Mouse (Mus musculus) spleen, adult 2 months (tissue): ENCODE results near the gene Smpdl3b. TPM values are rescaled to one million over a fixed set of nuclear protein-coding genes. Genes with fewer than 3 reads are reported as not detected.
"Not testable (repeated sequence)": the region's sequence is repeated elsewhere in the genome, so short reads cannot be mapped to it uniquely, and the experiment has no call there.

Source experiments
- DNase-seq, 2 experiments: peaks; one replicate each; pipeline versions ENCODE4 v3.0.0 to v3.0.0-alpha.2; 2012 to 2021; ENCODE audit warnings: low spot score in 2 of 2, low read depth in 1 of 2
- H3K27ac ChIP-seq: fragments of 200-500 bp; 2 replicates; pipeline ENCODE4 v1.5.1; 2012; ENCODE audit warnings: low read length, inconsistent platforms; ENCODE audit not compliant: insufficient read depth
- H3K27me3 ChIP-seq: fragments of 200-500 bp; 2 replicates; pipeline ENCODE4 v1.6.1; 2012; ENCODE audit warnings: mild to moderate bottlenecking, moderate library complexity, low read length, inconsistent platforms; ENCODE audit not compliant: control insufficient read depth, insufficient read depth
- H3K36me3 ChIP-seq: fragments of 200-500 bp; 2 replicates; pipeline ENCODE4 v1.6.1; 2012; ENCODE audit warnings: mild to moderate bottlenecking, low read length, inconsistent platforms; ENCODE audit not compliant: control insufficient read depth, insufficient read depth
- H3K4me1 ChIP-seq: fragments of 200-500 bp; 2 replicates; pipeline ENCODE4 v1.6.1; 2011; ENCODE audit warnings: inconsistent platforms; ENCODE audit not compliant: control insufficient read depth, insufficient read depth, insufficient read length
- H3K4me3 ChIP-seq: fragments of 200-500 bp; 2 replicates; pipeline ENCODE4 v1.5.1; 2011; ENCODE audit warnings: mild to moderate bottlenecking, inconsistent platforms; ENCODE audit not compliant: insufficient read depth, insufficient read length; ENCODE audit errors: extremely low read depth
- CTCF ChIP-seq: fragments of 200-500 bp; IDR thresholded peaks from 2 replicates; pipeline ENCODE4 v1.5.1; 2011; ENCODE audit warnings: mild to moderate bottlenecking, inconsistent platforms; ENCODE audit not compliant: insufficient read depth, insufficient read length, insufficient replicate concordance; ENCODE audit errors: extremely low read depth
- POLR2A ChIP-seq: fragments of 200-500 bp; IDR thresholded peaks from 2 replicates; pipeline ENCODE4 v1.6.1; 2011; ENCODE audit warnings: low read depth, low read length, inconsistent platforms
- WGBS: fragments of 180-500 bp; shearing (Covaris S2); methylation state at CpG from one replicate; pipeline ENCODE4 v1.1.7; 2018; 5-methylcytosine and 5-hydroxymethylcytosine counted together
- polyA plus RNA-seq: library from polyadenylated mRNA; depleted of rRNA; stranded (reverse); fragments of >200 nt; gene quantifications from 2 replicates; pipeline ENCODE4 v1.2.3, GENCODE M21; 2012

Smpdl3b gene
- polyA plus RNA-seq, 1 experiment = 1.5 TPM

DNA sequence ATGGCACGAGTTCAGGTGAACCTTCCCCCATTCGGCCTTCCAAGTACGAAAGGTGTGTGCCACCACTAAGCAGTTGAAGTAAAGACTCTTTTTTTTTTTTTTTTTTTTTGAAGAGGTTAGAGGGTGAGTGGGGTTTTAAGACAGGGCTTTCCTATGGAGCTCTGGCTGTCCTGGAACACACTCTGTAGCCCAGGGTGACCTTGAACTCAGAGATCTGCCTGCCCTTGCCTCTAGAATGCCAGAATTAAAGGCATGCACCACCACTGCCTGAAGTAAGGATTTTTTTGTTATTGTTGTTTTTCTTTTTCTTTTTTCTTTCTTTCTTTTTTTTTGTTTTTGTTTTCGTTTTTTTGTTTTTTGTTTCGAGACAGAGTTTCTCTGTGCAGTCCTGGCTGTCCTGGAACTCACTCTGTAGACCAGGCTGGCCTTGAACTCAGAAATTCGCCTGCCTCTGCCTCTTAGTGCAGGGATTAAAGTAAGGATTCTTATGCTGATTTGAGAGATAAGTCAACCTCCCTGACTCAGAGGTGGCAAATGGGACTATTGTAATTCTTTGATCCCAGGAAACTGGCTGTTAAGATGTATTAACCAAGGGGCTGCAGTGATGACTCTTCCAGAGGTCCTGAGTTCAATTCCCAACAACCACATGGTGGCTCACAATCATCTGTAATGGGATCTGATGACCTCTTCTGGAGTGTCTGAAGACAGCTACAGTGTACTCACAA, 7.6 kb downstream of the Smpdl3b start:
- Histone ChIP-seq H3K36me3 (no peaks in the 10 kb centered on the region), H3K27ac (no peak overlapping the region), H3K27me3 (no peaks in the 10 kb centered on the region), H3K4me3 (no peak overlapping the region), H3K4me1 (peaks cover 12% of the 10 kb centered on the region; the same call in 1 of the 2 replicates)
- no peak for DNase-seq
- TF ChIP-seq CTCF (no peak), POLR2A (no peak)
- WGBS = 78% methylated on average over 6 of the region's 6 CpGs

GRCm38 (mm10) chr4:132748778-132749177, 8.3 kb downstream of the Smpdl3b start:
- TF ChIP-seq POLR2A = no peak
- TF ChIP-seq CTCF = no peak
- Histone ChIP-seq H3K27me3 (no peaks in the 10 kb centered on the region), H3K27ac (no peak overlapping the region), H3K36me3 (no peaks in the 10 kb centered on the region), H3K4me3 (no peak overlapping the region), H3K4me1 (peaks cover 12% of the 10 kb centered on the region; the same call in 1 of the 2 replicates)
- WGBS = 81% methylated on average over 4 of the region's 4 CpGs
- no peak for DNase-seq

GRCm38 (mm10) chr4:132747664-132748259, 9.3 kb downstream of the Smpdl3b start:
- WGBS = 16% methylated on average over 9 of the region's 9 CpGs

DNA sequence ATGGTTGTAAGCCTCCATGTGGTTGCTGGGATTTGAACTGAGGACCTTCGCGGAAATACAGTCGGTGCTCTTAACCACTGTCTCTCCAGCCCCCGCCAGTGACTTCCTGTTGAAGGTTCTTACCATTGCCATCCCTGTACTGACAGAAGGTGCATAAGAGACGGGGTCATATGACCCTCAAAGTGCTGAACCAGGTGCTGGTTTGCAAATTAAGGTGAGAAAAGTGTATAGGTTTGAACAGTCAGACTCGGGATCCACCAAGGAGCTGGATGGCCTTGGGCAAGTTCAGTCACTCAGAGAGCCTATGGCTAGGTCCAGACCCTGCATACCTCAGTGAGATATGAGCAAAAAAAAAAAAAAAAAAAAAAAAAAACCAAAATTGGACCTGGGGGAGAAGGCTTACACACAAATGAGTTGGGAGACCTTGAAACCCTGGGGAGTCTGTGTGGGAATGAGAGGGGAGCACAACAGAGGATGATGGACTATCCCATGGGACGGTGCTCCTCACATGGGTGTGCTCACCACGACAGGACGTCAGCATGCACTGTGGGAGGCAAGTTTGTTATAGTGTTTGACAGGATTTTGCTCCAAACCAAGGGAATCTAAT, 10.0 kb downstream of the Smpdl3b start:
- H3K36me3 ChIP-seq = no peaks in the 10 kb centered on the region
- peaks cover 12% of the 10 kb centered on the region; the same call in 1 of the 2 replicates for H3K4me1 ChIP-seq
- 63% methylated on average over 9 of the region's 9 CpGs for WGBS
- no peaks in the 10 kb centered on the region for H3K27me3 ChIP-seq
- TF ChIP-seq POLR2A (no peak), CTCF (no peak)
- H3K4me3 ChIP-seq = no peak overlapping the region
- no peak for DNase-seq
- peak overlapping the region; percentile 74 for H3K27ac ChIP-seq

More at GRCm38 (mm10) chr4:132747664-132748259, 9.3 kb downstream of the Smpdl3b start:
- Histone ChIP-seq H3K36me3 (no peaks in the 10 kb centered on the region), H3K4me3 (peak overlapping the region; percentile 50; the same call in 1 of the 2 replicates), H3K4me1 (peaks cover 12% of the 10 kb centered on the region; the same call in 1 of the 2 replicates), H3K27me3 (no peaks in the 10 kb centered on the region), H3K27ac (peak overlapping the region; percentile 74)
- DNase-seq = peak; percentile 51 to 54
- TF ChIP-seq CTCF (no peak), POLR2A (no peak; the same call in 1 of the 2 replicates)

DNA sequence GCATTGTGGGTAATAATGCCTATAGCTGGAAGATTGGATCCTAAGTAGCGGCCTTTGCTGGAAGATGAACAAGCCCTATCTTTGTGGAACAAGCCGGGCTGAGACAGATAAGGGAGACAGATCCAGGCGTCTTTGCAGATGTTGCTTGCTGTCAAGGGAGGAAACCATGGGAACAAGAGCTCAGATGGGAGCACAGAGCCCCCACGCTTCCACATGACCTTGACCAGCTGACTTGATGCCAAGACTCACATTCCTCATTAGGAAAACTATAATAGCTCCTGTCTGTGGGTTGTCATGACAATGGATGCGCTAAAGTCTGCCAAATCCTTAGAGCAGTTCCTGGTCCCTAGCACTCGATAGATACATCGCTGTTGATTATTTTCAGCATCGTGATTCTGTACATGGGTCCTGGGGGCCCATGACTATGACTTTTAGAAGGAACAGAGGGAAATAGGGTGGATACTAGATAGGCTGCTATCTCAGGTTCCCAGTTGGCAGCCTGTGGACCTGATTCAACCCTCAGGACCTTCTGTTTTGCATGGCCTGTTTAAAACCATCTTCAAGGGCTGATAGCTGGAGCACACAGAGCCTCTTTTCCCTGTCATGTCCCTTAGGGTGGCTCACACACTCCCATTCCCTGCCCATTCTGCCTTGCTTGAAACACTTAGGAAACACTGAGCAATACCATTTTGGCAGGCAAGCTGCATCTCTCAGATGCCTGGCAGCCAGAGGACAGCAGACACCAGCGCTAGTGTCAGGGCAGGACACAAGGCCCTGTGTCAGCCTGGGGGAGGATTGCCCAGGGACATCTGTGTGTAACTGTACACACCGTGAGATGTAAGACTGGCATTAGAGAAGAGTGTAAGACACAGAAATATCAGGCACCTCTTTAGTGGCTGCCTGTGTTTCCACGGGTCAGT, 12.8 kb downstream of the Smpdl3b start:
- no peaks in the 10 kb centered on the region for H3K27me3 ChIP-seq
- TF ChIP-seq POLR2A = no peak
- no peak for TF ChIP-seq CTCF
- no peaks in the 10 kb centered on the region for H3K36me3 ChIP-seq
- DNase-seq = no peak
- no peak overlapping the region for H3K27ac ChIP-seq
- peaks cover 12% of the 10 kb centered on the region; the same call in 1 of the 2 replicates for H3K4me1 ChIP-seq
- 82% methylated on average over 11 of the region's 11 CpGs for WGBS
- no peak overlapping the region for H3K4me3 ChIP-seq

DNA sequence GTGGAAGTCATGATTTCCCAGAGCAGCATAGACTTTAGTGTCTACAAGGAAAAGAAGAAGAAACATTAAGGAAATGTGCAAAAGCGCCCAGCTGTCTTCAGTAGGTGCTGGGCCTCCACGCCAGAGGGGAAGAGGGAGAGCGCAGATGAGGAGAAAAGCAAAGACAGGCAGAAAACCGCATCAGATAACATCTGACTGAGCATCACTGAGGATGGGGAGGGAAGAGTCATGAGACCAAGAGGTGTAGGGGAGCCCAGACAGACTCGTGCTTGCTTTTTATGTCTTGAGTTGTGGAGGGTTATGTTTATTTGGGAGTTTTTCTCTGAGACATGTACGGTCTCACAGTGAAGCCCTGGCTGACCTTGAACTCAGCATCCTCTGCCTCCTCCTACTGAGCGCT, 15.6 kb downstream of the Smpdl3b start:
- H3K36me3 ChIP-seq = no peaks in the 10 kb centered on the region
- H3K4me1 ChIP-seq = no peaks in the 10 kb centered on the region
- TF ChIP-seq POLR2A = no peak
- no peak for TF ChIP-seq CTCF
- WGBS = 82% methylated on average over 7 of the region's 7 CpGs
- H3K27me3 ChIP-seq = no peaks in the 10 kb centered on the region
- no peak for DNase-seq
- no peak overlapping the region for H3K4me3 ChIP-seq
- H3K27ac ChIP-seq = no peak overlapping the region

GRCm38 (mm10) chr4:132737154-132737553, 19.9 kb downstream of the Smpdl3b start:
- not testable (repeated sequence) for H3K27me3 ChIP-seq

More at GRCm38 (mm10) chr4:132737154-132737553, 19.9 kb downstream of the Smpdl3b start:
- not testable (repeated sequence) for DNase-seq, H3K36me3 ChIP-seq, H3K4me3 ChIP-seq, H3K4me1 ChIP-seq, H3K27ac ChIP-seq
- WGBS = 88% methylated on average over 9 of the region's 9 CpGs
